ENCODE assay signal across 25 mouse cellular contexts in genomic region chr7:126869780-126870519, GRCm38 (mm10). TPM values are rescaled to one million over a fixed set of nuclear protein-coding genes. Genes with fewer than 3 reads are reported as not detected.
"Had no signal": no experiment of that assay in that cellular context is flagged by ENCODE, and none has a peak within 500 bp of the region (broad histone marks: within the 10 kb centered on the region; RNA-seq: fewer than 3 reads in every experiment).

No protein-coding gene starts in this region.

- H3K27ac ChIP-seq: midbrain, embryonic 12.5 days; neural tube, embryonic 13.5 days; neural tube, embryonic 15.5 days; stomach, embryonic 15.5 days; stomach, postnatal 0 days had no signal

- H3K4me1 ChIP-seq: midbrain, embryonic 12.5 days; neural tube, embryonic 13.5 days; neural tube, embryonic 15.5 days; stomach, embryonic 15.5 days had no signal

- H3K9ac ChIP-seq: lung, embryonic 14.5 days; midbrain, embryonic 12.5 days; neural tube, embryonic 13.5 days; neural tube, embryonic 15.5 days; stomach, embryonic 15.5 days had no signal

- H3K4me3 ChIP-seq: midbrain, embryonic 12.5 days; myocyte; neural tube, embryonic 13.5 days; neural tube, embryonic 15.5 days; stomach, embryonic 15.5 days had no signal

- H3K27me3 ChIP-seq: midbrain, embryonic 12.5 days; neural tube, embryonic 13.5 days; neural tube, embryonic 15.5 days; stomach, embryonic 15.5 days had no signal

- H3K4me2 ChIP-seq: lung, embryonic 14.5 days; midbrain, embryonic 12.5 days; neural tube, embryonic 13.5 days; neural tube, embryonic 15.5 days; stomach, embryonic 15.5 days had no signal

- H3K9me3 ChIP-seq: midbrain, embryonic 12.5 days; neural tube, embryonic 13.5 days; neural tube, embryonic 15.5 days; stomach, embryonic 15.5 days had no signal

- DNase-seq: lung, adult 18-20 months; lung, embryonic 14.5 days; lung, postnatal 10 days; lung, postnatal 4 days; midbrain, embryonic 14.5 days; retina, postnatal 1 day; right cerebral cortex, adult 18-20 months; right cerebral cortex, postnatal 25 days; thymus, adult 2 months; thymus, postnatal 25 days; thymus, postnatal 4 days had no signal

RNA-seq across cellular contexts. Expression of gene Doc2a, which starts 22.7 kb away (rescaled TPM):
- total RNA-seq: megakaryocyte, adult 5-6 weeks; megakaryocyte-erythroid progenitor cell, adult 5-6 weeks had no signal
- polyA plus RNA-seq: liver, embryonic 16.5 days; myocyte; spleen, adult 2 months; urinary bladder, adult 2 months had no signal

RNA-seq across cellular contexts. Expression of gene 4930451I11Rik, which starts 38.5 kb away (rescaled TPM):
- total RNA-seq: megakaryocyte, adult 5-6 weeks; megakaryocyte-erythroid progenitor cell, adult 5-6 weeks had no signal
- polyA plus RNA-seq: liver, embryonic 16.5 days; lung, embryonic 14.5 days; lung, embryonic 16.5 days; midbrain, embryonic 12.5 days; midbrain, embryonic 14.5 days; midbrain, embryonic 16.5 days; myocyte; neural tube, embryonic 11.5 days; neural tube, embryonic 13.5 days; neural tube, embryonic 15.5 days; spleen, adult 2 months; stomach, embryonic 15.5 days; stomach, postnatal 0 days; thymus, adult 2 months; urinary bladder, adult 2 months had no signal
